Comparison of ENCODE assay signal across 8 mouse cellular contexts in genomic region chr5:39643260-39643923, GRCm38 (mm10).
DNase-seq lines count a peak whose midpoint lies in the region; ATAC-seq and TF ChIP-seq lines count a peak whose summit lies in the region.

No protein-coding gene starts in this region.

- H3K27ac ChIP-seq in gastrocnemius, adult 2 months = peak overlapping the region; percentile 16; the same call in 1 of the 2 replicates
- no peak overlapping the region for H3K27ac ChIP-seq in testis, adult 2 months (ENCODE audit: control insufficient read depth, insufficient read depth, low read depth, low read length)
- no peak overlapping the region for H3K27ac ChIP-seq in neural tube, embryonic 14.5 days (ENCODE audit: low read depth, low read length)

- WGBS in neural tube, embryonic 14.5 days = 3% methylated on average over 22 of the region's 22 CpGs

- peak overlapping the region; percentile 85 for H3K4me3 ChIP-seq in gastrocnemius, adult 2 months
- peak overlapping the region; percentile 65; the same call in 1 of the 2 replicates for H3K4me3 ChIP-seq in testis, adult 2 months (ENCODE audit: control insufficient read depth, low read depth, low read length)
- H3K4me3 ChIP-seq in neural tube, embryonic 14.5 days (ENCODE audit: low read depth, low read length) = peak overlapping the region; percentile 81

- no peak for TF ChIP-seq CTCF in gastrocnemius, adult 2 months (IDR thresholded peaks at IDR 0.05)
- TF ChIP-seq CTCF in testis, adult 2 months (IDR thresholded peaks at IDR 0.05; ENCODE audit: control insufficient read depth, insufficient read depth, insufficient replicate concordance, low read depth, low read length) = no peak

- peaks cover 3% of the 10 kb centered on the region; the same call in 1 of the 2 replicates for H3K4me1 ChIP-seq in testis, adult 2 months (ENCODE audit: control insufficient read depth, insufficient read depth, low read length)
- peaks cover 5% of the 10 kb centered on the region; the same call in 1 of the 2 replicates for H3K4me1 ChIP-seq in neural tube, embryonic 14.5 days (ENCODE audit: control insufficient read depth, insufficient read depth, low read length)

- TF ChIP-seq POLR2A in testis, adult 2 months (IDR thresholded peaks at IDR 0.05; ENCODE audit: control insufficient read depth, low read depth, low read length) = no peak

- H3K27me3 ChIP-seq in testis, adult 2 months (ENCODE audit: control insufficient read depth, insufficient read depth, low read length) = no peaks in the 10 kb centered on the region
- no peaks in the 10 kb centered on the region for H3K27me3 ChIP-seq in neural tube, embryonic 14.5 days (ENCODE audit: control insufficient read depth, insufficient read depth, low read length)

- intact Hi-C loops in gastrocnemius, adult 2 months (cut with DNase I) = no loop called here
- intact Hi-C loops in left cerebral cortex, postnatal 36 days (cut with DNase I) = loop anchor here (2.0 to 10.0 kb wide), 7 partner anchors 319 to 863 kb away; no protein-coding TSS in a partner anchor

- DNase-seq in gastrocnemius, adult 2 months = no peak
- DNase-seq in gastrocnemius, postnatal 25 days = no peak
- DNase-seq in testis, postnatal 10 days (ENCODE audit: low spot score) = no peak
- DNase-seq in left cerebral cortex, postnatal 36 days (ENCODE audit: low spot score in 2 of 2) = peak; percentile 59 to 62
- no peak for DNase-seq in spleen, postnatal 14 days (ENCODE audit: low spot score in 2 of 2)

- ATAC-seq in neural tube, embryonic 14.5 days (ENCODE audit: low read depth) = no peak
- no peak for ATAC-seq in megakaryocyte progenitor cell, adult 5-6 weeks (replicated peaks; ENCODE audit: poor library complexity)

- peak overlapping the region; percentile 75 for H3K9ac ChIP-seq in neural tube, embryonic 14.5 days (replicated peaks; ENCODE audit: low read depth, low read length)

- no peaks in the 10 kb centered on the region for H3K9me3 ChIP-seq in neural tube, embryonic 14.5 days (ENCODE audit: control insufficient read depth, low read length)

- H3K36me3 ChIP-seq in testis, adult 2 months (ENCODE audit: control insufficient read depth, insufficient read depth, low read length) = no peaks in the 10 kb centered on the region
- H3K36me3 ChIP-seq in neural tube, embryonic 14.5 days (ENCODE audit: control insufficient read depth, insufficient read depth, low read length) = no peaks in the 10 kb centered on the region

- H3K4me2 ChIP-seq in neural tube, embryonic 14.5 days (ENCODE audit: low read depth, low read length) = peak overlapping the region; percentile 86

Comparison
In these comparisons a context has a peak if more than half of its experiments do, and no peak if none do; other contexts are left out.
1. DNase-seq: peak in left cerebral cortex, postnatal 36 days (2 of 2); none in gastrocnemius, adult 2 months (single experiment), gastrocnemius, postnatal 25 days (single experiment), testis, postnatal 10 days (single experiment) and spleen, postnatal 14 days (0 of 2).
2. Peak in every context shown above with its lines, with median percentiles within 50 percentile points of each other: H3K4me3 ChIP-seq.